Mouse (Mus musculus) adrenal gland, postnatal 10 days (tissue): Measurements from ENCODE around the gene Sin3b. TPM values are rescaled to one million over a fixed set of nuclear protein-coding genes. Genes with fewer than 3 reads are reported as not detected.
A peak's percentile ranks its signal among the peaks of the same experiment; 100 is the strongest.
"Not testable (repeated sequence)": the region's sequence is repeated elsewhere in the genome, so short reads cannot be mapped to it uniquely, and the experiment has no call there.

Source experiments
- DNase-seq: peaks from one replicate; pipeline ENCODE4 v3.0.0; 2021; ENCODE audit warnings: mixed read lengths
- long read RNA-seq, 2 experiments: library from polyadenylated mRNA; stranded (forward); transcript quantifications; one replicate each; pipeline ENCODE4 v2.0.0; 2021
- total RNA-seq, 2 experiments: library from RNA; stranded (reverse); gene quantifications; 2 replicates each; pipeline ENCODE4 v1.2.3; 2021

Sin3b gene
- 100 to 1,000 TPM; 186 to 194 TPM for total RNA-seq
- long read RNA-seq, experiment 1, full-length matches to known transcripts = 127 of 149 reads
- long read RNA-seq, experiment 1, partial matches to known transcripts = 18 of 149 reads
- long read RNA-seq, experiment 1, other reads (novel, unspliced or antisense) = 4 of 149 reads
- long read RNA-seq, experiment 2, full-length matches to known transcripts = 70 of 119 reads
- long read RNA-seq, experiment 2, partial matches to known transcripts = 44 of 119 reads
- long read RNA-seq, experiment 2, other reads (novel, unspliced or antisense) = 5 of 119 reads

GRCm38 (mm10) chr8:72722769-72723650 is at the start of gene Sin3b:
Gene Sin3b, plus strand, starts transcription at chr8:72723285.
- DNase-seq = peak; percentile 99

- no peak for DNase-seq
Observed at GRCm38 (mm10) chr8:72674184-72674583, 48.9 kb upstream of the Sin3b start.

DNA sequence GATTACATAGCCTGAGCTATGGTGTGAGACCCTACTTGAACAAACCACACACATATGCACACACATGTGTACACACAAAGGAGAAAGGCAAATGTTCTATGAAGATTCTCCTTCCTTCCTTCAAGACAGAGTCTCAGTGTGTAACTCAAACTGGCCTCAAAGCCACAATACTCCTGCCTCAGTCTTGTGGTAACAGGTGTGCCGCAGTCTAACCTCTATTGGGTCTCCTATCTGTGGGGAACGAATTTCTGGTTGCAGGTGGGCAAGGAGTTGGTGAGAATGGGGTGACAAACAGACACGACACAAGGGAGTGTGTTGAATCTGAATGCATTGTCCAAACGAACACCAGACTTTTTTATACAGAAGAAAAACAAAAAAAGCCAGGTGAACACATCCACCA is 46.6 kb upstream of the Sin3b start:
- no peak for DNase-seq

DNA sequence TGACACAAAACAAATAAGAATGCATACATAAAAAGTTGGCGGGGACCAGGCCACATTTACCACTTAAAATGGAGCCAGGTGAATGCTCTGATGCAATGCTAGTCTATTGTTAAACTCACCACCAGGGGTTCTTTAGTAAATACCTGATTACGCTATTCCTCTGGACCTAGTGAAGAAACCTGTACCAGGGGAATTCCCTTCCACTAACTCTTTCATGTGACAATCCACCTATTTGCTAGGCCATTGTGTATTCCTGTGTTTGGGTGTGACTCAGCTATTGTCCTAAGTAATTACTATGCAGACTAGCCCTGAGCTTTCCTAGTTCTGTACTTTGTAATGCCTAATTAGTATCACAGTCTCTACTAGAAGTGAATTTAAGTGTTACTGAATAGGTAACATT is 46.2 kb upstream of the Sin3b start:
- not testable (repeated sequence) for DNase-seq

GRCm38 (mm10) chr8:72677331-72677730 is 45.8 kb upstream of the Sin3b start:
- no peak for DNase-seq

- peak; percentile 78 for DNase-seq
Observed at GRCm38 (mm10) chr8:72680133-72680532, 43.0 kb upstream of the Sin3b start.

DNA sequence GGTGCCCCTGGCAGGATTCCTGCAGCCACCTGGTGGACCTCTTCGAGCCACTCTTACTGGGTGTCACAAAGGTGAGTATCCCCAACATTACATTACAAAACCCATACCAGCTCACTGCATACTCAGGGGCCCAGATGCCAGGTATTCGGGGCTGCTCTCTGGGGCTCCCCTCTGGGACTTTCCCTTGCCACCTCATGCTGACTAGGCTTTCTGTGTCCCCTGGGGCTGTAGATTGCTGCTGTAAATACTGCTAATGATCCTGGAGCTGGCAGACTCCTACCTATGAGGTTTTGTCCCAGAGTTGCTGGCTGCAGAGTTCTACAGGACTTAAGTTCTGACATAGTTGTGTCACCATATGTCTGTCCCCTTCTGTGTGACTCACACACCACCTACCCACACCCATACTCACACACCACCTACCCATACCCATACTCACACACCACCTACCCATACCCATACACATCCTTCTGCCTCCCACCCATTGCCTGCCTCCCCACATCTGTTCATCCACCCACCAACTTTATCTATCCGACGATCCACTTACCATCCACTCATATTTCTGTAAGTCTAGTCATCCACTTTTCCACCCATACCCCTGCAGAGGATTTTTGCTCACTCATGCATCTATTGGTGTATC is 40.9 kb upstream of the Sin3b start:
- no peak for DNase-seq

DNA sequence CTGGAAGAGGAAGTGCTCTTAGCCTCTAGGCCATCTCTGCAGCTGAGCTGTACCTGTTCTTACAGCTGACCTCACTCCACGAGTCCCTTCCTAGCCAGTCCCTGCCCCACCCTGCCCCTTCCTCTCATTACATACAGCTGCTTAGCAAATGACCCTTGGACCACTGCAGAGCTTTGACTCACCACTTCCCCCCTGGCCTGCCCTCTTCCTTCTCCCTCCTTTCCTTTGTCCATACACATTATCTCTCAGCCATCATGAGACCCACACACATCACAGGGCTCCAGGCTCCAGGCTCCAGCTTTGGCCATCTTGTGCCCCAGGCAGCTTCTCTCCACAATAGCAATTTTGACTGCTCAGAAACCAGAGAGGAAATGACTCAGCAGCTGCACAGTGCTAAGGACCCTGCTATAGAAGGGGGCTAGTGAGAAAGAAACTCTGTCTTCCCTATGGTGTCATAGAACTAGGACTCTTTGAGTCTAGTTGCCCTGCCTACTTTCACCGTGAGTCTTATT is 40.0 kb upstream of the Sin3b start:
- DNase-seq = no peak

- DNase-seq = not testable (repeated sequence)
Observed at GRCm38 (mm10) chr8:72683572-72684099, 39.4 kb upstream of the Sin3b start.

DNA sequence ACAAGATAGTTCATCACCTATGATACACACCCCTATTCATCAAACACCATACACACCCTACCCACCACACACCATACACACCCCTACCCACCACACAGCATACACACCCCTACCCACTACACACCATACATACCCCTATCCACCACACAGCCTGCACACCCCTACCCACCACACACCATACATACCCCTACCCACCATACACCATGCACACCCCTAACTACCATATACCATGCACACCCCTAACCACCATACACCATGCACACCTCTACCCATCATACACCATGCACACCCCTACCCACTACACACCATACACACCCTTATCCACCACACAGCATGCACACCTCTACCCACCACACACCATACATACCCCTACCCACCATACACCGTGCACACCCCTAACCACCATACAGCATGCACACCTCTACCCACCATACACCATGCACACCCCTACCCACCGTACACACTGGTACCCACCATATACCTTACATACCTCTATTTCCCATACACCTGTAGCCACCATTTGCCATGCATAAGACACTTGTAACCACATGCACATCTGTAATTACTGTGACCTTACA is 24.6 kb upstream of the Sin3b start:
- DNase-seq = no peak

DNA sequence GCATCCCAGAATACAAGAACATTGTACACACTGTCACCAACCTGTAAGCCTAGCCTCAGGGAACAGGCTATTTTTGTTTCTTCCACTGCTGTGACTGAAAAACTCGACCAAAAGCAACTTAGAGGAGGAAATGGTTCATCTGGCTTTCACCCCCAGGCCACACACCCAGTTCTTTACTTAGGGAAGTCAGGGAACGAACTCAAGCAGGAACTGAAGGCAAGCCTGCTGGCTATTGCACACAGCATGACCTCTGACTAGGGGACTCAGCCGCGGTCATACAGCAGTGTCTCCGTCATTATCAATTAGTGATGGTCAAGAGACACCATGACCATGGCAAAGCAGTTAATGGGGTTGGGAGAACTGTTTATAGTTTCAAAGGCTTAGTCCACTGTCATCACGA is 10.5 kb upstream of the Sin3b start:
- no peak for DNase-seq

DNA sequence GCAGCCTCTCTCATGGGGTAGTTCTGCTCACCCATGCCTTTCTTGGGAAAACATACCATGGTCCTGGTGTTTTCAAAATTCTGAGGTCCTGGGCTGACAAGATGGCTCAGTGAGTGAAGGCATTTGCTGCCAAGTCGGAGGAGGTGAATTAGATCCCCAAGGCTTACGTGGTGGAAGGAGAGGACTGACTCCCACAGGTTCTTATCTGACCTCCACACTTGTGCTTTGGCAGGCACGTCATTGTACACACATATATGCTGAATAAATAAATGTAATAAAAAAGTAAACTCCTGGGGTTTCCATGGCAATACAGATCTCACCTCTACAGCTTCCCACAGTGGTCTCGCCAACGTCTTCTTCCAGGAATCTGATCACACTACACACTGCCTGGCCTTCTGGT is 6.5 kb upstream of the Sin3b start:
- DNase-seq = no peak

GRCm38 (mm10) chr8:72720541-72720940 is 2.5 kb upstream of the Sin3b start:
- DNase-seq = peak; percentile 61

DNA sequence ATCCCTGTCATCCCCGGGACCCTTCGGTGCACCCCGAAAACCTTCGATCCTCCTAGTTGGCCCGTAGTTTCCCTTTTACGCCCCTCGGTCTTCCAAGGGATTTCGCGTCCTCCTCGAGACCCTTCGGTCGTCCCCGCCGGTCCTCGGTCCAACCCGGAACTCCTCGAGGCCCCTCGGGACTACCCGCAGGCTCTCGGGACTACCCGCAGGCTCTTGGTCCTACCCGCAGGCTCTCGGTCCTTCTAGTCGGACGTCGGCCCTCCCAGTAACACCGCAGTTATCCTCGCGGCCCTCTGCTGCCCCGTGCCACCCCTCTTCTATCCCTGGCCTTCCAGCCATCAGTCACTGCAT is 541 bp downstream of the Sin3b start:
- peak; percentile 45 for DNase-seq

DNA sequence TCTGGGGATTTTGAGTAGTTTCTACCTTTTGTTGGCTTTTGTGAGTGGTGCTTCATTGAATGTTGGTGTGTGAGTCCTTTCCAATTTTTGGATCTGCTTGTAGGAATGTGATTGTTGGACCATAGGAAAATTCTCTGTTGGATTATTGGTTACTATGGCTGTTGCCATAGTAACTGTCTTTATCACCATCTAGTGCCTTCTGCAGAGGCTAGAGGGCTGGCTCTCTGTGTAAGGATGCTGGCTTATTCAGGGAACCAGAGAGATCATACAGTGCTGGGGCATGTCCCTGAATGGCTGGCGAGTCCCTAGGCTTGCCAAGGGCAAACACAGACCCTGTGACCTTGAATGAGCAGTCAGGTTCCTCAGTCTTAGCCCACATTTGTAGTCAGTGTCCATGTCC is 5.6 kb downstream of the Sin3b start:
- DNase-seq = no peak

DNA sequence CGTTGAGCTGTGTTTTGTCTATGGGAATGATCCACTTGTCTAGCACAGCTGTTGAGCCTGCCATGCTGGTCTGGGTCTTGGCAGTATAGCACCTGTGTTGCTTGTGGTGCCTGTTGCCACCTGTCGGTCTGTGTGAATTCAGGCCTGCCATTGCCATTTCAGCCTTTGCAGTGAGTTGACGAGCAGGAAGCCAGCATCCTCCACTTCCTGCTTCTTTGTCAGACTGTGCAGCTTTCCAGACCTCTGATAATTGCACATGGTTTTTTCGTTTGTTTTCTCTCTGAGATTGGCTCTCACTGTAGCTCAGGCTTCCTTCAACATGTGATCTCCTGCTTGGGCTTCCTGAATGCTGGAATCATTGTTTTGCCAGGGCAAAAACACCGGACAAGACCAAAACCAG is 11.9 kb downstream of the Sin3b start:
- DNase-seq = no peak

DNA sequence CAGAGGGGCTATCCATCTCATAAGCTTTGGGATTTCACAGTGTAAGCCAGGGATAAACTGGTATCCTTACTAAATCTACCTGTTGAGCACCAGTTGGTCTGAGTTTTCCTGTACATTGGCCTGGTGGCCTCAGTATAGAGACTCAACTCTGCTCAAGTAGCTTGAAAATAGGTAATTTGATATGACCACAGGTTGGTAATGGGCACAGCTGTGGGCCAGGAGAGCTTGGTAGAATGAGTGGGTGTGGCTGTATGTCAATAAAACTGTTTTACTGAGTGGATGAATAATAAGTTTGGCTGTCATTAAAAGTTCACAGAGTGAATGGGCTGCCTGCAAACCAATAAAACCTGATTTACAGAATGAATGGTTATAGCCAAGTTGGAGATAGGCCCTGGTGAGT is 13.8 kb downstream of the Sin3b start:
- DNase-seq = no peak

GRCm38 (mm10) chr8:72746061-72746460 is 23.0 kb downstream of the Sin3b start:
- peak; percentile 57 for DNase-seq

GRCm38 (mm10) chr8:72749846-72750245 is 26.8 kb downstream of the Sin3b start:
- DNase-seq = no peak

GRCm38 (mm10) chr8:72750266-72750665 is 27.2 kb downstream of the Sin3b start:
- no peak for DNase-seq

DNA sequence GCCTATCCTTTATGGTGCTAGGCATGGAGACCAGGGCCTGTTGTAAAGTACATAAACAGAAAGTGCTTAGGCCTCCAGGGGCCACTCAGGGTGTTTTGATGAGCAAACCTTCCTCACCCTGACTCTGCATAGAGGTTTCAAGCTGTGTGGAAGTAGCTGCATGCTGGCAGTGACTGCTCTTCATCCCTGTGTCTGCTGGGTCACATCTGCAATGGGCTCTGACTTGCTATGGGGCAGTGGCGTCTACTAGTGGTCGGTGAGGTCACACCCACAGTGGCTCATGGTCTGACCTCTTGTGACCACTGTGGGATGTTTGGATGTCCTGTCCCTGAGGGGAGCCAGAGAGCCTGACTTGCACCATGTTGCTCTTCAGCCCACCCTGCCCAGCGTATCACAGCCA is 28.0 kb downstream of the Sin3b start:
- peak; percentile 0 for DNase-seq

DNA sequence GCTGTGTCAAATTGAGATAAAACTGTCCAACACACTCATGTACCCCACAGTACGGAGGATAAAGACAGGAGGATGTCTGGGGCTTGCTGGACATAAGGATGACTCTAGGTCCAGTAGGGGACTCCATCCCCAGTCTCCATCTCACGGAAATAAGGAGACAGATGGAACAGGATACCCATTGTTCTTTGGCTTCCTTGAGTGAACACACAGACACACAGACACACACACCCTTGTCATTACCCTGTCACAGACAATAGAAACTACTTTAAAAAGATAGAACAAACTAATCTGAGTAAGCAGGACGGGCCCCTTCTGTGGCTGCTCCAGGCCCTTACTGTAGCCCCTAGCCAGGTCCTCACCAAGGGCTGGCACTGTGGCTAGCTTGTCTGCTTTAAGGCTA is 29.2 kb downstream of the Sin3b start:
- DNase-seq = no peak
